Mouse (Mus musculus) thymus, postnatal 10 days (tissue): ENCODE results near the gene Depdc7.

Source experiments
- DNase-seq, 2 experiments: peaks; one replicate each; pipeline ENCODE4 v3.0.0; 2021; ENCODE audit warnings: low spot score in 2 of 2

Gene Depdc7

DNA sequence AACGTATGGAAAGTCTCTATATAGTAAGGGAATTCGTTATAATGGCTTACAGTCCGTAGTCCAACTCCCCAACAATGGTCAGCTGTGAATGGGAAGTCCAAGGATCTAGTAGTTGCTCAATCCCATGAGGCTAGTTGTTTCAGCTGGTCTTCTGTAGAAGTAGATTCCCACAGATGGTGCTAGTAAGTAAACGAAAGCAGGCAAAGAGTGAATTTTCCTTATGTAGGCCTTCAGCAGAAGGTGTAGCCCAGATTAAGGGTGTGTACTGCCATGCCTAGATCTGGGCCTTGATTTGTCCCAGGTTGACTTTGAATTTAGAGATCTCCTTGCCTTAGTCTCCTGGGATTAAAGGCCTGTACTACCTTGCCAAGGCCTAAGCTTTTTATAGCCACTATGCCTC, 26.4 kb downstream of the Depdc7 start, which contains the start of gene Pin1rt1:
Gene Pin1rt1 (minus strand): TSS at position 101 of the 400 bp plus-strand sequence.
- DNase-seq = no peak

DNA sequence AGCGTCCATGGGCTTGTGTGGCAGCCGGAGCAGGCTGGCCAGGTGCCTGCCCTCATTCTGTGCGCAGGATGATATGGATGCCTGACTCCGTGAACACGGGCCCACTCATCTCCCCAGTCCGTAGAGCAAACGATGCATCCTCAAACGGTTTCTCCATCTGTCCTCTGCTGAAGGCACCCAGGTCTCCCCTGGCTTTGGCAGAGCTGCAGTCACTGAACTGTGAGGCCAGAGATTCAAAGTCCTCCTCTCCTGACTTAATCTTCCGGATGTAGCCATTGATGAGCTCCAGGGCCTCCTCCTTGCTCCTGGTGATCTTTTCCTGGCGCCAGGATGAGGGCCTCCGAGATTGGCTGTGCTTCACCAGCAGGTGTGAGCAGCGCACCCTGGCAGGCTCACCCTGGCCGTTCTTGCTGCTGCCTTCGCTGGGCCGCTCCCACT, 28.4 kb downstream of the Depdc7 start:
- DNase-seq = no peak

DNA sequence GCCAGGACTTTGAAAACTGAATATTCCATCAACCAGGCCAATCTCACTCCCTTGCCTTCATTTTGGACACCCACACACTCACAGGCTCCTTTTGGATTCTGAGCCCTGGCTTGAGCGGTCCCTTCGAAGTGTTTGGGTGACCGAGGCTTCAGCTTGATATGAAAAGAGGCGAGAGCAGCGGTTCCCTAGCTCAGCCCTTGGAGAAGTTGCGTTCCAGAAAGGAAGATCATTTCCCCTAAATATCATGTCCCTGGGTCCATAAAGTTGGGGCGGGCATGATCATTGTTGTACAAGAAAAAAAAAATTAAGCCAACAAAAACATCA, 30.2 kb downstream of the Depdc7 start:
- no peak for DNase-seq

DNA sequence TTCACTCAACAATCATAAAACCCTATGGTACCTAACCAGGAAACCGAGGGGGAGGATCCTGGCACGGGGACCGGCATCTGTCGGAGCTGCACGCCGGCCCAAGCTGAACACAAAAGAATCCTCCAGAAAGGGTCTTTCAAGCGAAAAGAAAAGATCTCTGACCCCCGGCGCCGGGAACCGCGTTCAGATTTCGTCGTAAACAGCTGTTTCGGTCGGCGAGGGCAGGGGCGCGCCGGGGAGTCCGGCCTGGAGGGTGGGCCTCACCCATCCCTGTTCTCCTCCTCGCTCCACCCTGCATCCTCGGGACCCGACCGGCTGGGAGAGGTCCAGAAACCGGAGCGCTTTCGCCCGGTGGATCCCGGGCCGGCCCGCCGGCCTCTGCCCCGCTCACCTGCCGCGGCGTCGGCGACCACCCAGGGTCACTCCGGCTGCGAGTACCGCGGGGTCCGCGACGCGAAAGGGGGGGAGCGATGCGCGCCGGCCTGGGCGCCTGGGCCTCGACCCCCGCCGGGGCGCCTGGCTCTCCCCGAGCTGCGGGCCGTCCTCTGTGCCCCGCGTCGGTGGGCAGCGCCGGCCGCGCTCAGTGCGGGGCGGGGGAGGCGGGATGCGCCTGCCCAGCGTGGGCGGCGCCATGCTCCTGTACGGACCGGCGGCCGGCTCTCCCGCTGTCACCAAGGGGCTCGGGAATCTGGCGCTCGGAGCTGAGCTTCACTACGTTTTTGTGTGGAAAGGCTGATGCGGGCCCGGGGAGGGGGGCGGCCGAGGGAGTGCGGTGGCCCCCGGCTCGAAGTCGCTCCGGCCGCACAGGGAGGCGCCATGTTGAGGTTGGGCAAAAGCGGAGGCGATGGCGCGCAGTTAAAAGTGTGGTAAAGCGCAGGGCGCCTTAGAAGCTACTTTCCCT, 30.8 kb downstream of the Depdc7 start, which contains the start of gene Tcp11l1:
Gene Tcp11l1 (minus strand): TSS at position 585 of the 901 bp plus-strand sequence.
- DNase-seq = peak in 1 of 2 experiments; percentile 15

DNA sequence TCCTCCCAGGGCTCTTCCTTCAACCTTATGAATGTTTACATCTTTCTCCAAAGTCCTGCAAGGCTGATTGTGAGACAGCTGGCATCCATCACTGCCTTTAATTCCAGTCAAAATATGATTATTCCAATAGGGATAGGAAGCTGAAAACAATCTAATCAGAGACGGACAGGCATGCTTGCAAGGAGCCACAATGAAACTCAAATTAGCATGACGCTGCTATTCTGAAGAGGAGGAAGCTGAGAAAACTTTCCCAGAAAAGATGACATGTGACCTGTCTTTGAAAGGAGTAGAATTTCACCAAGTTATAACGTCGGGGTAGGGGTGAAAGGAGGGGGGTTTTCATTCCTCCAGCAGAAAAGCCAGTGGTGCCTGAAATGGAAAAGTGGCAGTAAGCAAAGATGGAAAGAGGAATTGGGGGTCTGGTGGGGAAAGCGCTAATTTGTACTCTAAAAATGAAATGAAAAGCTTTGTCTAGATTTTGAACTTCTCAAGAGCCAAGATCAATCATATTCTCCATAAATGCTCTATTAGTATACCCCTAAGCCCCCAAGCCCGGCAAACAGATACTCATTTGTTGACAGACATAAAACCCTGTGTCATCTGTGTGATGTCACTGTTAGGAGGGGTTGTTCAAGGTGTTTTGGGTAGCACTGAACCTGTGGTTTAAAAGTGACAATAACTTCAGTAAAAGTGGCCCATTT, 31.9 kb downstream of the Depdc7 start:
- DNase-seq = no peak

DNA sequence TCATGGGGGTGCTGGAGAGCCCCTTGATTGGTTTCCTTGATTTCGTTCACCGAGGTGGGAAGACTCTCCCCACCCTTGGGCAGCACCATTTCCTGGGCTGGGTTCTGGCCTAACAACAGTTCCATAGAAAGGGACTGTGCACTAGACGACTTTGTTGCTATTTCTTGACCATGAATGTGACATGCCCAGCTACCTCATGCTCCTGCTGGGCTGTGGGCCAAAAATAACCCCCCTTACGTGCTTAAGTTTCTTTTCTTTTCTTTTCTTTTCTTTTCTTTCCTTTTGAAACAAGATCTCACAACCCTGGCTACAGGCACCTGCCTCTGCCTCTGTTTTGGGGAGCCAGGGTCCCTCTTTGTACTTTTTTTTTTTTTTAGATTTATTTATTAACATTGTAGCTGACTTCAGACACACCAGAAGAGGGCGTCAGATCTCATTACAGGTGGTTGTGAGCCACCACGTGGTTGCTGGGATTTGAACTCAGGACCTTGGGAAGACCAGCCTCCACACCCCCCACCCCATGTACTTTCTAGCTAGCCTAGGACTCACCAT, 32.8 kb downstream of the Depdc7 start:
- no peak for DNase-seq

DNA sequence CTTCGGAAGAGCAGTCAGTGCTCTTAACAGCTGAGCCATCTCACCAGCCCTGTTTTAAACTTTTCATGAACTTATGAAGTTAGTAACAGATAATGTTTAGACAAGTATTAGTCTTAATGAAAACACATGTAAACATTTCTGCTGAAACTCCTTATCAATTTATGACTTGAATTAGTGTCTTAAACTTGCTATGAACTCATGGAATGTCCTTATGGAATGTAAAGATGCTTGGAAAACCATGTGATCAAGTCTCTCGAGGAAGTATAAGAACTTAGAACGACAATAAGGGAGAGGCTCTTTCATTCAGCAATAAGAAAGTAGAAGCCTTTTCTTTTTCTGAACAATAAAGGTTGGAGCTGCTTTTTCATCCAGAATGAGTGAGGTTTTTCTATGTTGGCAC, 38.3 kb downstream of the Depdc7 start:
- no peak for DNase-seq

DNA sequence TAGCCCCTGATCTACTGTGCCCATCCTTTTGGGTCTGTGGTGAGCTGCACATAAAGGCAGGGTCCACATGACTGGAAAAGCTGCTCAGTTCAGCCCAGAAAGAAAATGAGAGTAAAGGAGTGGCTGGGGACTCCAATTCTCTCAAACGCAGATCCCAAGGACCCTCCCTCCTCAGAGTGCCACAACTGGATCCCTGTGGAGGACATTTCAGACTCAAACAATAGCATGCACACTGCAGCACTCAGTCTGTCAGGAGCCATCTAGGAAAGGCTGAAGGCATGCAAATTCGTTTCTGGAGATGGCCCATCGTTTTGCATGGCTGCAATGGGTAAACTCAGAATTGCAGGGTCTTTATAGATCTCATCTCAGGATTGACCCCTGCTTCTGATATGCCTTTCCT, 39.5 kb downstream of the Depdc7 start:
- DNase-seq = no peak

DNA sequence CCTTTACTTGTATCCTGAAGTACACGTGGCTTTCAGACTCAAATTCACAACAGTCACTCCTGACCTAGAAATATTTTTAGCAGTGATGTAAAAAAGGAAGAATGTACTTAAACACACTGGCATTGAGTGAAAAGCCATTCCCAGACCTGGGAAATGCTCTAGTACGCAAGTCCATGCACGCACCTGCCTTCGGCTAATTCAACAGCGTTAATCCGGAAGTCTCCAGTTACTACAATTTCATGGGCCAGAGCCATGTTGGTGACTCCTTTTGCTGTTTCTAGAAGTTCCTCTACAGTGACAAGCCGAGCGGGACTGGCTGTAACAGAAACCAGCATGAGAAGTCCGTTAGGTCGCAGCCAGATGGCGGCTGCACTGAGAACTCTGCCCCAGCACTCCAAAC, 43.0 kb downstream of the Depdc7 start:
- DNase-seq = no peak

DNA sequence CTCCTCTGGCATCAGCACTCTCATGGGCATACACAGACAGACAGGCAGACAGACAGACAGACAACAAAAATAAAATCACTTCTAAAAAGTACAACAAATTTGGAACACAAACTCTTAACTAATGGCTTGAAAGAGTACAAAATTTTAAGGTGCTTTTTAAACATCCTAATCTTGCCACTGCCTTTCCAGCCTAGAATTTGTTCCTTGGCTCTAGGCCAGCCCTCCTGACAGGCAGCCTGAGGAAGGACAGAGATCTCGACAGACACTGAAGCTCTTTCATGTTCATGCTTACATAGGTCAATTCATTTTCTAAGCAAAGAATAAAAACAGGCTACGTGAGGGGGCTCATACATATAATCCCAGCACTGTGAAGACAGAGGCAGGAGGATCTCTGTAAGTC, 50.1 kb downstream of the Depdc7 start:
- DNase-seq = no peak

DNA sequence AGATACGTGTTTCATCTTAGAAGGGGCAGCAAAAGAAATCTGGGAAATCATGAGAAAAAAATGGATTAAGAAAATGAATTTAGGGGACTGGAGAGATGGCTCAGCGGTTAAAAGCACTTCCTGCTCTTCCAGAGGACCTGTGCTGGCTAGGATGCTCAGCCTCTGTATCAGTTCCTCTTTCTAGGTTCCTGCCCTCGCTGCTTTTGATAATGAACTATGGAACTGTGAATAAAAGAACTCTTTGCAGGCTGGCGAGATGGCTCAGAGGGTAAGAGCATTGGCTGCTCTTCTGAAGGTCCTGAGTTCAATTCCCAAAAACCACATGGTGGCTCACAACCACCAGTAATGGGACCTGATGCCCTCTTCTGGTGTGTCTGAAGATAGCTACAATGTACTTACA, 52.0 kb downstream of the Depdc7 start:
- no peak for DNase-seq

DNA sequence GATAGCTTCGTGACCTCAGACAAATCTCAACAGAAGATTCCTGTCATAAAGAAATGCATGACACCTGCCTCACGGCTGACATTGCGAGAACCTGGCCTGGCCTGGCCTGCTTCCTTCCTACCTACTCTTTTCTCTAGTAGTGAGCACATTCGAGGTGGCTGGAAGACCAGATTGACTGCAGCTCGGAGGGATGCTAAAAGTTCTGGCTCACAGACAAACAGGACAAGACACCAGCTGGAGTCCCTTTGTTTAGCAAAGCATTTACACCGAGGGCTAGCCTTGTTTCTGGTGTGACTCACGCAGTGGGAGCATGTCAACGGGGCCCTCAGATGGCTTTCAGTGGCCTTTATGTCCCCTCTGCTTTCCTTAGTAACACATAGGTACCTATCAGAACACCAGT, 54.0 kb downstream of the Depdc7 start:
- DNase-seq = no peak

DNA sequence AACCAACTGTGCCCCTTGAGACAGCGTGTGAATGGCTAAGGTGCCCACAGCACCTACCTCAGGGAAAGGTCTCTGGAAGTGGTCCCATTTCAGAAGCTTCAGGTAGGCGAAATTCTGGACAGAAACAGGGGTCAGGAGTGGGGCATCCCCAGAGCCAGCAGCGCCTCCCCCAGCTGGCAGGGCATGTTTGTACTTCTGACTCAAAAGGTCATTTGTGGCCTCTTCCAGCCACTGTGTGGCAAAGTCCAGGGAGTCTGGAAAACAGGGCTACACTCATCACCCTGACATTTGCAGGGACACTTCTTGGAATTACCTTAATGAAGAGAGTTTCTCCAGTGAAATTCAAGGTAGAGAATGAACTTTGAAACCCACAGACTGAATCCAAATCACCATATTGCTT, 54.4 kb downstream of the Depdc7 start:
- no peak for DNase-seq

DNA sequence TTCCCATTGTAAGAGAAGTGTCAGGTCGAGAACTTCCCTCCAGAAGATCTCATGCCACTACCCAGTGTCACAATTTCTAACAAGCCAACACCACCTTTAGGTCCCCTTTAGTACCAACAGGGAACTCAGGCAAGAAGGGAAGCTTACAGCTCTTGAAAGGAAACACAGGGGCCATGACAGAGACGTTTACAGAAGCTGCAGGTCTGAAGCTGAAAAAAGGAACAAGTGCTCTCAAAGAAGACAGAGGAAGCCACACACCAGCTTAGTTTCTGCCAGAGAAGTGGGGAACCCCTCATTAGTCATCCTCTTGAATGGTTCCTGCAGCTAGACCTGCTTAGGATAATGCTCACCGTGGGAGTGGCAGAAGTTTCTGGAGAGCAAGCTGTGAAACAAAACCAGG, 55.4 kb downstream of the Depdc7 start:
- DNase-seq = no peak

DNA sequence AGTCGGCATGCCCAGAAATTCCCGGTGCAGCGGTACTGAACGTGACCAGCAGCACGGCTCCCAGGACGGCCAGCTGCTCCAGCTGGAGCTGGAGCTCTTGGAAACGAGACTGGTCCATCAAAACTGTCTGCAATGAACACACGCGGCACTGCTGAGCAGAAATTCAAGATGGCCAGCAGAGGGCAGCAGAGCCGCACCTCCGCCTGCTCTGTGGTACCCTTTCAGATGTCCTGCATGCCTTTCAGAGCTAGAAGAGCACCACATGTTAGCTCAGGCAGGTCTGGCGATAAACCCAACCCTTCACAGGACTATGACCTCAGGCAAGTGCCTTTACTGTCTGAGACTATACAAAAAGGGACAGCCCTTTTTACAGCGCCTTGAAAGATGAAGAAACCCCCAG, 57.3 kb downstream of the Depdc7 start:
- peak; percentile 34 to 73 for DNase-seq

DNA sequence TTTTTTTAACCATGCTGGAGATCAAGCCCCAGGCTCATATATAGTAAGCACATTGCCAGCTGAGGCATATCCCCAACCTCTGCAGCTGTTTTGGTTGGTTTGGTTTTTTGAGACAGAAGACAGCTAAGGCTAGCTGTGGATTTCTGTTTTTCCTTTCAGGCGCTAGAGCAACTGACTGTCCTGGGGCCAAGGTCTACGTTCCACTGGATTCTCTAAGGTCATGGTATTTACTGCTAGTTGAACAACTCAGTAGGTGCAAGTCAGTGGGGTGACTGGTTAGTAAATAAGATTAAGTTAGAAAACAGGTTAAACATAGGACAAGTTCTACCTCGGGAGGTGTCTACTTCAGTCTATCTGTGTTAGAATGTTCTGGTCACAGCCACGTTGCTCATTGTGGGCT, 57.9 kb downstream of the Depdc7 start:
- DNase-seq = no peak

DNA sequence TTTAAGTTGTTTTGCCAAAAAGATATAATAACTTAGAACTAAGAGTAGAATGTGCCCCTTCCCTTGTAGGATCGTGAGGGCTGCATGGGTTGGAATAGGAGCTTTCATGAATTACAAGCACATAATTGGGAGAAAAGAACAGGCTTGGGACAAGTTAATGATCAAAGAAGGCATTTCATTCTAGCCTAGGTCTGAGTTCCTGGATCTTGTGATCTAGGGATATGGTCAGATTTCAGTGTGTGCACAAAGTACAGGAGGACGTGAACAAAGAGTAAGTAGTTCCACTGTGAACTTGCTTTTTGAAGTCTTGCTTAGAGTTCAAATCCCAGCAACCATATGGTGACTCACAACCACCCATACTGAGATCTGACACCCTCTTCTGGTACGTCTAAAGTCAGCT, 65.4 kb downstream of the Depdc7 start:
- no peak for DNase-seq
